Mouse (Mus musculus) layer of hippocampus, adult 6 months (tissue): ENCODE data around the gene Nmu. TPM values are rescaled to one million over a fixed set of nuclear protein-coding genes. Genes with fewer than 3 reads are reported as not detected.

Source experiments
- long read RNA-seq, 2 experiments: library from polyadenylated mRNA; unstranded; transcript quantifications; one replicate each; pipeline ENCODE4 v2.0.0; 2019 to 2020
- polyA plus RNA-seq: library from polyadenylated mRNA; unstranded; fragments of <200 nt; fragmentation: Nextera tagmentation; gene quantifications from 2 replicates; pipeline ENCODE4 v1.2.3, GENCODE M21; 2021

Gene Nmu
- 0.19 TPM in 1 of 2 replicates, not detected in the other for polyA plus RNA-seq
- long read RNA-seq, experiment 1 = 0 reads
- long read RNA-seq, experiment 2 = 0 reads

DNA sequence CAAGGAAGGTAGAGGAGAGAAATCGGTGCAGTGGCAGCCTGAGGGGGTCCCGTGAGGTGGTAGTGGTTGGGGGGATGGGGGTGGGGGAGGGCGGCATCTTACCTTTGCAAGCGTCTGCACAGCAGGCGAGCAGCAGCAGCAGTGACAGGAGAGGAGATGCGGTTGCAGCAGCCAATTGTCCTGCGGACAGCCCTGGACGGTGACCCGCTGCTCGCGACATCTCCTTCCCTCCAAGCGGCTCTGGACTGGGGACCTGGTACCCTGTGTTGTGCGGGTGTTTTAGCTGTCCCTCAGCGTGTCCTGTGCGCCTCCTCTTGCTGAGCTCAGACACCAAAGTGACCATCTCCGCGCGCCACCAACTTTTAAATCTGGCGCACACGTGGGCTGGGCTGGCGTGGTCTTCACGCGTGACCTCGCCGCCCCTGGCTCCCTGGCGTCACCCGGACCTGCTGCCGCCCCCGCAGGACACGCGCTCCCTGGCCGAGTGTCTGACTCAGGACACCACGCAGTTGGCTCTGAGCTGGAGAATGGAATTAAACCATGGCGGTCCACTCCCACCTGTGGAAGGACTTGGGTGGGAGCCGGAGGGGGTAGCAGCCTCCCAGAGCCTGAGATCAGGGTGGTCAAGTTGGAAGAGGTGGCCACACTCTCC is at the start of gene Nmu:
Gene Nmu, minus strand, starts transcription at position 336 of the 652 bp plus-strand sequence.

DNA sequence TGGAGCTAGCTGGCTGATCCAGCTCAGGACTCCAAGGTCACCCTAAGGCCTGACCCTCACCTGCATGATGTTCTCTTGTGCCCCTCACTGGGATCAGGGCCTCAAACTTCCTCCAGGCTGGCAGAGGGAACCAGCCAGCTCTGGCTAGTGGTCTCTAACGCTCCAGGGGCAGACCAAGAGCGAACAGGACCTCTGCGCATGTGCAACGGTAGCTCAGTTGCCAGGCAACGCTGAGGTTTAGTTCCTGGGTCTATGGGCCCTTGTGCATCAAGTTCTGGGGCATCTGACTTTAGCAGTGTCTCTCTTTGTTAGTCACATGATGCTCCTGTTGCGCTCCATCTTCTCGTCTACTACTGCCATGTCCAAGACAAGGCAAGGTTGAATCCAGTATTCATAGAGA is 32.6 kb downstream of the Nmu start, which contains the start of gene Pdcl2:
Gene Pdcl2, minus strand, starts transcription at position 204 of the 400 bp plus-strand sequence.

DNA sequence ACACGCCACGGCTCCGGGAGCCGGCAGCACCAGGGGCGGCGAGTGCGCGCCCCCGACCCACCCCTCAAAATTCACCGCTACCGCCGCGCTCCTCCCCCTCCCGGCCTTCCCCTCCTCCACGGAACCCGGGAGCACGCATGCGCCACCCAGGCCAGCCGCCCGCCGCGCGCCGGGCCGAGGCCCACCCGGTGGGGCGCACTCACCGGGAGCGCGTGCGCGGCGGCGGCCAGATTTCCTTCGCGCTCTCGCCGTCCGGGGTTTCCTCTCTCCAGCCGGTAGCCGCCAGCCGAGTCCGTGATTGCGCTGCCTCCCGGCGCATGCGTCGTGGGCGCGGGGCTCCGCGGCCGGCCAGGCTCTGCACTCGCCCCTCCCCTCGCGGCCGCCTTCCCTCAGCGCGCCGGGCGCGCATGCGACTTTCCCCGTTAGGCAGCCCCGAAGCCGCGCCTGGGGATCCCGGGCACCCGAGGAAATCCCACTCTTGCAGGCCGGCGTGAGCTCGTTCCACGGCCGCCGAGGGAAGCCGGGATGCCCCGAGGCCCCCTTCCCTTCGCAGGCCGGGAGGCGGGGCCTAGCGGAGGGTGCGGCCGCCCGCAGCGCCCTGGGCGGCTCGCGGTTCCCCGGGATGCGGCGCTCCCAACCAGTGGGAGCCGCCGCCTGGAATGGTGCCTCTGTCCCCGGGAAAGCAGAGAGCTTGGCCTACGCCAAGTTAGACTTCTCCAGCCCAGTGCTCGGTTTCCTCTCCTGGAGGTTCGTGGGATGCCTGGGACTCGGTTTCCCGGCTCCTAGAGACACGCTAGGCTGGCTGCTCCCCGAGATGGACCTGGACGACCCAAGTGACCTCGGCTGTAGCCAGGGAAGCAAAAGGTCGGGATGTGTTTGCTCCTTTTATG is 58.9 kb downstream of the Nmu start, which contains the start of gene Clock:
Gene Clock, minus strand, starts transcription at position 341 of the 890 bp plus-strand sequence.

Other genes starting within 250 kb of the Nmu start
- 22.0 and 24.6 TPM in 2 replicates for gene Srd5a3, start 223.5 kb downstream of the Nmu start, polyA plus RNA-seq
- 2.9 and 3.8 TPM in 2 replicates for gene Tmem165, start 179.9 kb downstream of the Nmu start, polyA plus RNA-seq
- 9.6 and 10.0 TPM in 2 replicates for gene Clock, start 59.0 kb downstream of the Nmu start, polyA plus RNA-seq
- gene Pdcl2, start 32.6 kb downstream of the Nmu start, polyA plus RNA-seq = not detected in 2 replicates
- gene Gm7271, start 120.3 kb upstream of the Nmu start, polyA plus RNA-seq = not detected in 2 replicates
- gene Exoc1, start 165.5 kb upstream of the Nmu start, polyA plus RNA-seq = 23.2 and 26.7 TPM in 2 replicates
- gene Cep135, start 224.9 kb upstream of the Nmu start, polyA plus RNA-seq = 1.1 TPM in 2 replicates